In the genomic region with DNA sequence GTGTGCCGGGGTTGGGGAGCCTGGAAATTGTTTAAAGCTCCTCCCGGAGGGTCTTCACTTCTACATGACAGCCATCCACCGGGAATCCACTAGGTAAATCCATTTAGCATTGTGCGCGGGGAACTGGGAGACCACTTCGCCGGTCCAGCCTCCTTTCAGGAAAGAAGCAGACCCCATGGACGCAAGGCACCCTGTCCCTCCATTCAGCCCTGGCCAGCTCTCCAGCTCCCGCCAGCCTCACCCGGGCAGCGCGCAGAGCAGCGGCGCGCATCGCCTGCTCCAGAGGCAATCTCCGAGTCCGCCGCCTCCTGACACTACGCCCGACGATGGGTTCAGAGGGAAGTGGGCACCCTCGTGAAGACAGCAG, we compare ENCODE assay signal across 8 mouse cellular contexts.
DNase-seq lines count a peak whose midpoint lies in the region; ATAC-seq lines count a peak whose summit lies in the region.

No protein-coding gene starts in this region.

- H3K9ac ChIP-seq in forebrain, embryonic 11.5 days (ENCODE audit: low read length), result peak overlapping the region; percentile 60
- H3K9ac ChIP-seq in midbrain, embryonic 11.5 days (ENCODE audit: low read length), result peak overlapping the region; percentile 62

- peak; percentile 80 for ATAC-seq in forebrain, embryonic 11.5 days (replicated peaks; ENCODE audit: low FRiP score)
- ATAC-seq in midbrain, embryonic 11.5 days (ENCODE audit: low FRiP score), result peak; percentile 85
- no peak for ATAC-seq in erythroid progenitor cell, adult 5-6 weeks (replicated peaks; ENCODE audit: low FRiP score, poor library complexity, severe bottlenecking)
- no peak for ATAC-seq in erythroblast, adult 5-6 weeks (replicated peaks; ENCODE audit: low FRiP score, poor library complexity, severe bottlenecking)

- H3K4me1 ChIP-seq in forebrain, embryonic 11.5 days (replicated peaks; ENCODE audit: control insufficient read depth, insufficient read depth, low read length), result 0 out of 2 replicates have a peak, but pooled peaks cover 3% of the 10 kb centered on the region
- 0 out of 2 replicates have a peak, but pooled peaks cover 2% of the 10 kb centered on the region for H3K4me1 ChIP-seq in midbrain, embryonic 11.5 days (ENCODE audit: control insufficient read depth, insufficient read depth, low read length)

- peaks cover 13% of the 10 kb centered on the region; the same call in 1 of the 2 replicates for H3K27me3 ChIP-seq in forebrain, embryonic 11.5 days (ENCODE audit: control insufficient read depth, insufficient read depth, low read length)
- no peaks in the 10 kb centered on the region; the same call in 1 of the 2 replicates for H3K27me3 ChIP-seq in midbrain, embryonic 11.5 days (ENCODE audit: control insufficient read depth, insufficient read depth, low read length)

- peak overlapping the region; percentile 50 for H3K4me3 ChIP-seq in forebrain, embryonic 11.5 days (ENCODE audit: low read depth, low read length)
- H3K4me3 ChIP-seq in midbrain, embryonic 11.5 days (ENCODE audit: low read depth, low read length), result peak overlapping the region; percentile 55

- under 1% methylated on average over 23 of the region's 23 CpGs for WGBS in forebrain, embryonic 11.5 days
- WGBS in midbrain, embryonic 11.5 days, result under 1% methylated on average over 23 of the region's 23 CpGs

- no peaks in the 10 kb centered on the region for H3K36me3 ChIP-seq in forebrain, embryonic 11.5 days (ENCODE audit: control insufficient read depth, insufficient read depth, low read length)
- H3K36me3 ChIP-seq in midbrain, embryonic 11.5 days (ENCODE audit: control insufficient read depth, insufficient read depth, low read length), result no peaks in the 10 kb centered on the region

- peak; percentile 15 to 48 for DNase-seq in layer of hippocampus, adult 18-20 months (ENCODE audit: low spot score in 2 of 2)
- DNase-seq in layer of hippocampus, adult 9-10 months (ENCODE audit: low spot score), result no peak
- peak; percentile 62 for DNase-seq in cerebellum, adult 9-10 months
- DNase-seq in forebrain, embryonic 11.5 days (ENCODE audit: low spot score), result peak; percentile 75
- peak; percentile 48 to 58 for DNase-seq in kidney, postnatal 4 days
- DNase-seq in midbrain, embryonic 11.5 days (ENCODE audit: low spot score, missing footprints), result no peak

- peak overlapping the region; percentile 85 for H3K4me2 ChIP-seq in forebrain, embryonic 11.5 days (ENCODE audit: low read depth, low read length, severe bottlenecking)
- H3K4me2 ChIP-seq in midbrain, embryonic 11.5 days, result peak overlapping the region; percentile 86

- no peaks in the 10 kb centered on the region for H3K9me3 ChIP-seq in forebrain, embryonic 11.5 days (ENCODE audit: control insufficient read depth, low read length)
- no peaks in the 10 kb centered on the region for H3K9me3 ChIP-seq in midbrain, embryonic 11.5 days (ENCODE audit: control insufficient read depth, low read length)

- no peak overlapping the region for H3K27ac ChIP-seq in forebrain, embryonic 11.5 days (ENCODE audit: low read depth, low read length)
- no peak overlapping the region for H3K27ac ChIP-seq in midbrain, embryonic 11.5 days (ENCODE audit: low read depth, low read length)

Comparison
In these comparisons a context has a peak if more than half of its experiments do, and no peak if none do; other contexts are left out.
1. DNase-seq: peak in layer of hippocampus, adult 18-20 months (2 of 2), cerebellum, adult 9-10 months (single experiment), forebrain, embryonic 11.5 days (single experiment) and kidney, postnatal 4 days (2 of 2); none in layer of hippocampus, adult 9-10 months (single experiment) and midbrain, embryonic 11.5 days (single experiment).
2. ATAC-seq: peak in forebrain, embryonic 11.5 days (single experiment) and midbrain, embryonic 11.5 days (single experiment); none in erythroid progenitor cell, adult 5-6 weeks (single experiment) and erythroblast, adult 5-6 weeks (single experiment).